Mouse (Mus musculus): ENCODE measurements at regions not wholly inside any gene's neighbourhood (a gene's known extent, or its start where the extent isn't known, plus 50 kb on each side); places are given as distances from the start of the nearest gene placed in this dataset.

DNA sequence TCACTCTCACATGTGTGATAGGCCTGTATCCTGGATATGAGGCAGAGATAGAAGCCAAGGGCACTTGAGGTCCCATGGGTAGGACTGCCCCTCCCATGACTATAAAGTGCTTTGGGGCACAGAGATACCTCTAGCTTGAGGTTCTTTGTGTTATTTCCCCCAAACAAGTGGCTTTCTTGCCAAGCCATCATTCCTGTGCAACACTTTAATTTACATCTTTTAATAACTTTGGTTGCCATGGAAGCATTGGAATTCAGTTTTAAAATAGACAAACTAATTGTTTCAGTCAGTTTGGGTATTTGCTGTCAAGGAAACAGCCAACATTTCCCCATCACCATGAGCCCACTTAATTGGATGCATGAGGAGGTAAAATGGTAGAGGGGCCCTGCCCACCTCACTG is 97.9 kb upstream of the Rbfox1 start:
- H3K27ac ChIP-seq (ENCODE audit: low read depth, low read length), result no peak overlapping the region
- H3K4me2 ChIP-seq (replicated peaks; ENCODE audit: low read depth, low read length), result no peak overlapping the region
- no peaks in the 10 kb centered on the region for H3K36me3 ChIP-seq (ENCODE audit: control insufficient read depth, insufficient read depth, low read length)
- no peaks in the 10 kb centered on the region for H3K4me1 ChIP-seq (replicated peaks; ENCODE audit: control insufficient read depth, insufficient read depth, low read length)
- H3K4me3 ChIP-seq (ENCODE audit: low read depth, low read length), result no peak overlapping the region
- no peaks in the 10 kb centered on the region for H3K9me3 ChIP-seq (ENCODE audit: control insufficient read depth, low read length)
- no peak for DNase-seq (ENCODE audit: low spot score)
- H3K9ac ChIP-seq (ENCODE audit: low read depth, low read length), result no peak overlapping the region
- ATAC-seq (ENCODE audit: low FRiP score), result no peak
- no peaks in the 10 kb centered on the region for H3K27me3 ChIP-seq (ENCODE audit: control insufficient read depth, insufficient read depth, low read length)

DNA sequence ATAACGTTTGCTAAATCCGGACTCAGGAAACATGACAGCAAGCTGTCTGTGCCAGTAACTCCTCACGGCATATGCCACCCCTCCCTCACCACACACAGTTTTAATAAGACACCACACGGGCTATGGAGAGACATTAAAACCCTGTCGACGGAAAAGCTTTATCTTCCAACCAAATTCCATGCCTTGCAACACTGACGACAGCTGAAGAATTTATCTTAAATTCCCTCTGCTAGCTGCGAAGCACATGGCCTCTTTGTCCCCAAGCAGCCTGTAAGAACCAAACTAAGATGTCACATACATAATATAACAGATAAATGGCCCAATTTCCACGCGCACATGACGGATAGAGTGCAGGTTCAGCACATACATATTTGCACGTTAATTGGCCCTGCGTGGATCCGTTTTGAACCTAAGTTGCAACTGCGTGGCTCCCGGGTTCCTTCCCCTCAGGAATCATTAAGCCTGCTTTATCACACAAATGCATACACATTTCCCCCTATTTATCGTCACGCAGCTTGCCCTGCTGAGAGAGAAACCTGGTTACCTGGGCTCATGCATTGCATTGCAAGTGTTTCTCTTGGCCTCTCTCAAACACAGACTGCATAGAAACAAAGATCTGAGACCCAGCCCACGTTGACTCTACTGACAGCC is 118.3 kb upstream of the Rbfox1 start:
- Histone ChIP-seq H3K27ac (ENCODE audit: low read depth, low read length) (no peak overlapping the region), H3K27me3 (ENCODE audit: control insufficient read depth, insufficient read depth, low read length) (no peaks in the 10 kb centered on the region), H3K36me3 (ENCODE audit: control insufficient read depth, insufficient read depth, low read length) (no peaks in the 10 kb centered on the region), H3K4me2 (replicated peaks; ENCODE audit: low read depth, low read length) (no peak overlapping the region), H3K9me3 (ENCODE audit: control insufficient read depth, low read length) (no peaks in the 10 kb centered on the region), H3K4me3 (ENCODE audit: low read depth, low read length) (no peak overlapping the region), H3K9ac (ENCODE audit: low read depth, low read length) (no peak overlapping the region), H3K4me1 (replicated peaks; ENCODE audit: control insufficient read depth, insufficient read depth, low read length) (no peaks in the 10 kb centered on the region)
- DNase-seq (ENCODE audit: low spot score) (no peak), ATAC-seq (ENCODE audit: low FRiP score) (no peak)
- WGBS, result 74% methylated on average over 19 of the region's 19 CpGs

DNA sequence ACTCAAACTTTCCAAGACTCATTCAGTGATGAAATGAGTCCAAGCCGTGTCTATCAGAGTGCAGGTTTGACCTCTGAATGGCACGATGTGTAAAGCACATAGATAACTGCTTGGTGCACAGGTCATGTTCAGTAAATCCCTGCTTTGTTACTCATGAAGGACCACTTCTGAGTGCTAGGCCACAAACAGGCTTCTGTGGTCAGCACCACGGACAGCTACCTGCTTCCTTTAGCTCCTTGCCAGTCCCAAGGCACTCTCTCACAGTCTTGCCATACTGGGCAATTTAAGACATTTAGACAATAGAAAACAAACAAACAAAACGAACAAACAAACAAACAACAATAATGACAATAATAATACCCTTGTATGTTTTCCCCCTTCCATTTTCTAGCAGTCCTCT is 120.0 kb upstream of the Rbfox1 start:
- Histone ChIP-seq H3K4me2 (replicated peaks; ENCODE audit: low read depth, low read length) (no peak overlapping the region), H3K36me3 (ENCODE audit: control insufficient read depth, insufficient read depth, low read length) (no peaks in the 10 kb centered on the region), H3K4me3 (ENCODE audit: low read depth, low read length) (no peak overlapping the region), H3K4me1 (replicated peaks; ENCODE audit: control insufficient read depth, insufficient read depth, low read length) (no peaks in the 10 kb centered on the region; the same call in 1 of the 2 replicates), H3K9me3 (ENCODE audit: control insufficient read depth, low read length) (no peaks in the 10 kb centered on the region), H3K27ac (ENCODE audit: low read depth, low read length) (no peak overlapping the region), H3K9ac (ENCODE audit: low read depth, low read length) (no peak overlapping the region), H3K27me3 (ENCODE audit: control insufficient read depth, insufficient read depth, low read length) (no peaks in the 10 kb centered on the region)
- no peak for ATAC-seq (ENCODE audit: low FRiP score)
- peak; percentile 55 for DNase-seq (ENCODE audit: low spot score)
- WGBS, result 34% methylated on average over 4 of the region's 4 CpGs

DNA sequence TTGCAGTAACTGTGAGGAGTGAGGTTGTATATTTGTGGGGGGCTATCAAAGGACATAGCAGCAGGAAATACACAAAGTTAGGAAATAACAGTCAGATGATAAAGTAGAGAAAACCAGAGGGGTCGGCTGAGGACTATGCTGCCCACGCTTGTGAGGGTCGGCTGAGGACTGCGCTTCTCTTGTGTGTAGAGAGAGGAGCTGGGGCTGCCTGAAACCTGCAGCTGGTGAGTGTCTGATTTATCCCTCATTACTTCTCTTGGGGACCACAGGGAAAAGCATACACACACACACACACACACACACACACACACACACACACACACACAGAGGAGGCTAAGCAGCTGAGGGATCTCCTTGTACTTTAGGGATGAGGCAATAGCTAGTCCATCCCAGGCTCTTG is 124.3 kb upstream of the Rbfox1 start:
- H3K27ac ChIP-seq (ENCODE audit: low read depth, low read length), result no peak overlapping the region
- ATAC-seq (ENCODE audit: low FRiP score), result no peak
- H3K9me3 ChIP-seq (ENCODE audit: control insufficient read depth, low read length), result no peaks in the 10 kb centered on the region
- H3K36me3 ChIP-seq (ENCODE audit: control insufficient read depth, insufficient read depth, low read length), result no peaks in the 10 kb centered on the region
- no peak for DNase-seq (ENCODE audit: low spot score)
- WGBS, result 90% methylated on average over 4 of the region's 4 CpGs
- no peak overlapping the region for H3K9ac ChIP-seq (ENCODE audit: low read depth, low read length)
- no peak overlapping the region for H3K4me3 ChIP-seq (ENCODE audit: low read depth, low read length)
- H3K4me2 ChIP-seq (replicated peaks; ENCODE audit: low read depth, low read length), result no peak overlapping the region
- H3K4me1 ChIP-seq (replicated peaks; ENCODE audit: control insufficient read depth, insufficient read depth, low read length), result no peaks in the 10 kb centered on the region; the same call in 1 of the 2 replicates
- no peaks in the 10 kb centered on the region for H3K27me3 ChIP-seq (ENCODE audit: control insufficient read depth, insufficient read depth, low read length)

DNA sequence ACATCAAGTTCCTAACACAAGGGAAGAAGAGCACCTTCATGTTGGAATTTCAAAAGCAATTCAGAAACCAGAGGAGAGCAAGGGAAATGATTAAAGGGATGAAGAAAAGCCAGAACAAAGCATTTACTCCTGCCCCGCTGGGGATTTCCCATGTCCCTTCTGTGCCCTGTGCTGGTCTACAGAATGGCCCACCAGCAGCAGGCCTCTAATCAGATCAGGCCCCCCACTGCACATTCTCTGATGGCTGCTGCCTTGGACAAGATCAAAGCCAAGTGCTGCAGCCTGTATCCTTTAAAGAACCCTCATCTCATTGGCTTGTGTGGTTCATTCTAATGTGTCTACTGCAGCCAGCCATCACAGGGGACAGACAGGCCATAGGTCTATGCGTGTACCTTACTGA is 126.1 kb upstream of the Rbfox1 start:
- Histone ChIP-seq H3K27ac (ENCODE audit: low read depth, low read length) (no peak overlapping the region), H3K4me2 (replicated peaks; ENCODE audit: low read depth, low read length) (no peak overlapping the region), H3K4me1 (replicated peaks; ENCODE audit: control insufficient read depth, insufficient read depth, low read length) (no peaks in the 10 kb centered on the region; the same call in 1 of the 2 replicates), H3K4me3 (ENCODE audit: low read depth, low read length) (no peak overlapping the region), H3K36me3 (ENCODE audit: control insufficient read depth, insufficient read depth, low read length) (no peaks in the 10 kb centered on the region), H3K27me3 (ENCODE audit: control insufficient read depth, insufficient read depth, low read length) (no peaks in the 10 kb centered on the region), H3K9me3 (ENCODE audit: control insufficient read depth, low read length) (no peaks in the 10 kb centered on the region), H3K9ac (ENCODE audit: low read depth, low read length) (no peak overlapping the region)
- DNase-seq (ENCODE audit: low spot score) (no peak), ATAC-seq (ENCODE audit: low FRiP score) (no peak)
- WGBS, result 84% methylated on average over 2 of the region's 2 CpGs

DNA sequence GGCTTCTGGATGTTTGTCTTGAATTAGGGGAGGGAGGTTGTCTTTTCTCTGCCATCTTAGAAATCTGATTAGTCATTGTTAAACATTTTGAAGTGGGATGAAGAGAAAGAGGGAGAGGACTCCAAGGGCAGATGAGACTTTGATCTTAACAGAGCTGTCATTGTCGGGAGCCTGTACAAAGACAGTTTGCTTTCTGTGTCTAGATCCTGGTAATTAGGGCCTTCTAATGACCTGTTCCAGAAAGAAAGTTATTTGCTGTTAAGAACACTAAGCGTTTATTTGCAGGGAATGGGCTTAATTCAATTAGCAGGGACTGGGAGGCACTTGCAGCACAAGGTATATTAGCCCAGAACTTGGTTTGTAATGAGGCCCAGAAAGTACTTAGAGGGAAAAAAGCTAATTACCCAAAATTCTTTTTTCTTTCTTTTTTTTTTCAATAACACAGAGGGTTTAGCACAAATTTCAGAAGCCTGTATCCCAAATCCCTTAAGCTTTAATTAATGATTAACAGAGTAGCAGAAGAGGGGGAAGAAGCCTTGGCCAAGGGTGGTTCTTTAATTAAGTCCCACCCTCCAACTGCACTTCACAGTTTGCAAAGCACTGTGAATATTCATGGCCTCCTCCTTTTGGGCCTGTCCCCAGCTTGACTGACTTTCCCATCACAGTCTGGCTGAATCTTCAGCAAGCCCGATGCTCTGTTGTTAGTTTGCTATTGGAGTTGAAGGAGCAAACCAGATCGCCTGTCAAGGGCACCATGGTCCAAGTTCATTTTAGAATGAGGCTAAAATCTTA is 142.2 kb upstream of the Rbfox1 start:
- Histone ChIP-seq H3K27ac (ENCODE audit: low read depth, low read length) (no peak overlapping the region), H3K4me1 (replicated peaks; ENCODE audit: control insufficient read depth, insufficient read depth, low read length) (no peaks in the 10 kb centered on the region), H3K9ac (ENCODE audit: low read depth, low read length) (no peak overlapping the region), H3K27me3 (ENCODE audit: control insufficient read depth, insufficient read depth, low read length) (no peaks in the 10 kb centered on the region), H3K36me3 (ENCODE audit: control insufficient read depth, insufficient read depth, low read length) (no peaks in the 10 kb centered on the region), H3K4me3 (ENCODE audit: low read depth, low read length) (no peak overlapping the region), H3K4me2 (replicated peaks; ENCODE audit: low read depth, low read length) (no peak overlapping the region), H3K9me3 (ENCODE audit: control insufficient read depth, low read length) (no peaks in the 10 kb centered on the region)
- 74% methylated on average over 4 of the region's 4 CpGs for WGBS
- DNase-seq (ENCODE audit: low spot score) (no peak), ATAC-seq (ENCODE audit: low FRiP score) (no peak)

DNA sequence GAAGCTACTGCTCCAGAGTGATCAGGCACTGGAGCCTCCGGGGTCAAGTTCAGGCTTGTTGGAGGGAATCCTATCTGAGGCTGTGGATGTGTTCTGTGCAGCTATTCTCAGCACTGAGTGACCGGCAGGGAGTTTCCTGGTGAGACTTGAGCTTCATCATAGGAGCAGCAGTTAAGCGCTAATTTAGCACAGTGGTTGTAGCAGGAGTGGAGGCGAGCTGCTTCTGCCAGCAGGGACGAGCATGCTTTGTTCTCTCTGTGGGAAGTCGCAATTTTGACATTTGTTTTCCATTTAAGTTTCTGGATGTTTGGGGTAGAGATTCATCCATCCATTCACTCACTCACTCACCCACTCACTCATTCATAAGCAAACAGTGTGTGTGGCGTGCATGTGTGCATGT is 144.4 kb upstream of the Rbfox1 start:
- Histone ChIP-seq H3K9me3 (ENCODE audit: control insufficient read depth, low read length) (no peaks in the 10 kb centered on the region), H3K27ac (ENCODE audit: low read depth, low read length) (no peak overlapping the region), H3K27me3 (ENCODE audit: control insufficient read depth, insufficient read depth, low read length) (no peaks in the 10 kb centered on the region), H3K36me3 (ENCODE audit: control insufficient read depth, insufficient read depth, low read length) (no peaks in the 10 kb centered on the region), H3K4me2 (replicated peaks; ENCODE audit: low read depth, low read length) (no peak overlapping the region), H3K4me1 (replicated peaks; ENCODE audit: control insufficient read depth, insufficient read depth, low read length) (no peaks in the 10 kb centered on the region), H3K4me3 (ENCODE audit: low read depth, low read length) (no peak overlapping the region), H3K9ac (ENCODE audit: low read depth, low read length) (no peak overlapping the region)
- ATAC-seq (ENCODE audit: low FRiP score) (no peak), DNase-seq (ENCODE audit: low spot score) (no peak)
- 71% methylated on average over 7 of the region's 7 CpGs for WGBS

DNA sequence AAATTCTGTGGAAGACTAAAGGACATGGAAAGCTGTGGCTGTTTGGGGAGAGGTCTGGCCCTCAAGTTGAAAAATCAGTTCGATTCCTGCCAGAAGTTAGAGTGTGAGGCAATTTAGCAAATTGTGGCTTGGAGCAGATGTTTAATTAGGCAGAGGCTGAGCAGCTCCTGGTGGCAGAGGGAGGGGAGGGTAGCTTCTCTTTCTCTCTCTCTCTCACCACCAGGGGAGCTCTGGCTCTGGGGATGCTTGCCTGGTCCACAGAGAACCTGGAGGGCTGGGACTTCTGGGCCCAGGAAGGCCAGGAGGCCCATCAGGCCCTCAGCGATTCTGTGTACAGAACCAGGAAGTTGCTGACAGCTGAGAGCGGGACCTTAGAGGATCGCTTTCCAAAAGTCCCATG is 151.5 kb upstream of the Rbfox1 start:
- Histone ChIP-seq H3K9me3 (ENCODE audit: control insufficient read depth, low read length) (no peaks in the 10 kb centered on the region), H3K4me1 (replicated peaks; ENCODE audit: control insufficient read depth, insufficient read depth, low read length) (no peaks in the 10 kb centered on the region), H3K9ac (ENCODE audit: low read depth, low read length) (no peak overlapping the region), H3K4me2 (replicated peaks; ENCODE audit: low read depth, low read length) (no peak overlapping the region), H3K36me3 (ENCODE audit: control insufficient read depth, insufficient read depth, low read length) (no peaks in the 10 kb centered on the region), H3K27ac (ENCODE audit: low read depth, low read length) (no peak overlapping the region), H3K4me3 (ENCODE audit: low read depth, low read length) (no peak overlapping the region), H3K27me3 (ENCODE audit: control insufficient read depth, insufficient read depth, low read length) (no peaks in the 10 kb centered on the region)
- 78% methylated on average over 4 of the region's 4 CpGs for WGBS
- DNase-seq (ENCODE audit: low spot score), result no peak
- ATAC-seq (ENCODE audit: low FRiP score), result no peak

DNA sequence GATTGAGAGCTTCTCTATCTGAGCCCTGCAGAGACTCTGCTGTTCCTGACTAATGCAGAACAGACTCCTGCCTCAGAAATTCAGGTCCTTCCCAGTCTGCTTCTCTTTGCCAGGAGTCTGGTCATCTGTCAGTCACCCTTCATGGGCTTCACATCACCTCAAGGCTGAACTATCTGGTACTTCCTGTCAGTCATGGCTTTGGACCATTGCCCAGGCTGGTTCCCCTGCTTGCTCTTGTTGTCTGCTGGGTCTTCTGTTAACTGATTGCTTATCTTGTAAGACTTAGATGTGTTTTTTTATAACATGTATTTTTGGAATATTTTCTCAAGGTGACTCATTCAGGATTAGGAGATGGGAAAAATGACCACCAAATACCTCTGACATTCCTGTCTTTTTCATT is 162.6 kb upstream of the Rbfox1 start:
- DNase-seq (ENCODE audit: low spot score) (no peak), ATAC-seq (ENCODE audit: low FRiP score) (no peak)
- Histone ChIP-seq H3K4me2 (replicated peaks; ENCODE audit: low read depth, low read length) (no peak overlapping the region), H3K27ac (ENCODE audit: low read depth, low read length) (no peak overlapping the region), H3K4me1 (replicated peaks; ENCODE audit: control insufficient read depth, insufficient read depth, low read length) (no peaks in the 10 kb centered on the region), H3K9me3 (ENCODE audit: control insufficient read depth, low read length) (no peaks in the 10 kb centered on the region), H3K36me3 (ENCODE audit: control insufficient read depth, insufficient read depth, low read length) (no peaks in the 10 kb centered on the region), H3K27me3 (ENCODE audit: control insufficient read depth, insufficient read depth, low read length) (no peaks in the 10 kb centered on the region), H3K4me3 (ENCODE audit: low read depth, low read length) (no peak overlapping the region), H3K9ac (ENCODE audit: low read depth, low read length) (no peak overlapping the region)

Measured in hindbrain, embryonic 11.5 days (tissue).